Mouse (Mus musculus) bone marrow macrophage, adult 2 months (primary cell): ENCODE measurements at regions not wholly inside any gene's neighbourhood (a gene's known extent, or its start where the extent isn't known, plus 50 kb on each side); places are given as distances from the start of the nearest gene placed in this dataset.

Experiments used
- H3K27ac ChIP-seq: 2 replicates; pipeline ENCODE4 v1.5.1; 2012; ENCODE audit warnings: low read depth, low read length; ENCODE audit not compliant: insufficient read depth
- H3K4me1 ChIP-seq: 2 replicates; pipeline ENCODE4 v1.6.1; 2012; ENCODE audit warnings: low read length; ENCODE audit not compliant: control insufficient read depth, insufficient read depth
- H3K4me3 ChIP-seq: 2 replicates; pipeline ENCODE4 v1.5.1; 2012; ENCODE audit warnings: mild to moderate bottlenecking, low read length, moderate library complexity; ENCODE audit not compliant: insufficient read depth
- CTCF ChIP-seq: IDR thresholded peaks from 2 replicates; pipeline ENCODE4 v1.5.1; 2012; ENCODE audit warnings: low read depth, mild to moderate bottlenecking, low read length, moderate library complexity
- POLR2A ChIP-seq: IDR thresholded peaks from 2 replicates; pipeline ENCODE4 v1.6.1; 2012; ENCODE audit warnings: mild to moderate bottlenecking, low read depth, low read length, borderline replicate concordance

- Histone ChIP-seq H3K4me3 (no peak overlapping the region), H3K4me1 (no peaks in the 10 kb centered on the region), H3K27ac (no peak overlapping the region)
- TF ChIP-seq POLR2A (no peak), CTCF (no peak)
These were observed 128.5 kb upstream of the Chl1 start for GRCm38 (mm10) chr6:103381930-103382329.

DNA sequence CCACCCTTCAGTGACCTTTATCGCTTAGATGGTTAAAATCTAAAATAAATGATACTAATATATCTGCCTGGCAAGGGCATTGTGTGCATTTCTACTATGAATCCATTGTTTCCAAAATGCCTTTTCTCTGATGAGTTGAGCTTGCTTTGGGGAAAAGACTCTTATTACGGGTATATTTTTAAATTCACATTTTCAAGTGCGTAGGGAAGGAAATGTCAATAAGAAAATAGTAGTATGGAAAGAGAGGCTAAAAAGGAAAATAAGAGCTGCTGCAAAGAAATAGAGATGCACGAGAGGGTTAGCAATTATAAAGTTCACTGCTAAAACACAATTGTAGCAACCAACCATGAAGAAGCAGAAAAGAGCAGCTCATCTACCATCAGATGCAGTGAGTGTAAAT, 123.8 kb upstream of the Chl1 start:
- Histone ChIP-seq H3K27ac (no peak overlapping the region), H3K4me1 (no peaks in the 10 kb centered on the region), H3K4me3 (no peak overlapping the region)
- TF ChIP-seq POLR2A (no peak), CTCF (no peak)

DNA sequence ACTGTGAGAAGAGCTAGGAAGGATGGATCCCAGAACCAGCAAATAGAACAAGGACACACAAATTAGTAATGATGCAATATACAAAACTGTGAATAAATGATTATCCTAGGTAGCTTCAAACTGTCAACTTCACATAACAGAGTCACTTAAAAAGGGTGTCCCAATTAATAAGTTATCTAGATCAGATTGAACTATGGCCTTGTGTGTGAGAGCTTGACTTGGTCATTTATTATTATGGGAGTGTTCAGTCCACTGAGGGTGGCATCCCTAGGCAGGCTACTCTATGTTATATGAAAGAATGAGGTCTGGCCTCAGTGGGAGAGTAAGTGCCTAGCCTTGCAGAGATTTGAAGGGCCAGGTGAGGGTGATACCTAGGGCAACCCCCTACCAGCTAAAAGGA, 104.4 kb upstream of the Chl1 start:
- Histone ChIP-seq H3K4me3 (no peak overlapping the region), H3K27ac (no peak overlapping the region), H3K4me1 (no peaks in the 10 kb centered on the region)
- TF ChIP-seq CTCF (no peak), POLR2A (no peak)

DNA sequence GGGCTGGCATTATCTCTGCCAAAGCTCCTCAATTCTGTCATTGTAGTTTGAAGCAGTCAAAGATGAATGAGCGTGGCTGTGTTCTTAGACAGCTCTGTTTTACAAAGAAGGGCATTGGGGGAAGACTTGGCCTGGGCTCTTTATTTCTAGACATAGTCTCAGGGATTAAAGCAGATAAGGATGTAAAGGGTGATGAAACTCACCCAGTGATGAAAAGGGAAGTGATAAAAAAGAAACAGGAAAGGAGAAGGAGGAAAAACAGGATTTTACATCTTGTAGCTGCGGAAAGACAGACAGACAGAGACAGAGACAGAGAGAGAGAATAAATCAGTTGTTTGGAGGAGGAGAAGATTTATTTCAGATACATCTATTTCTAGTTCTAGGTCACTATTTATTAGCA, 95.5 kb upstream of the Chl1 start:
- no peak overlapping the region for H3K4me3 ChIP-seq
- no peak overlapping the region for H3K27ac ChIP-seq
- no peaks in the 10 kb centered on the region for H3K4me1 ChIP-seq
- TF ChIP-seq CTCF (no peak), POLR2A (no peak)

DNA sequence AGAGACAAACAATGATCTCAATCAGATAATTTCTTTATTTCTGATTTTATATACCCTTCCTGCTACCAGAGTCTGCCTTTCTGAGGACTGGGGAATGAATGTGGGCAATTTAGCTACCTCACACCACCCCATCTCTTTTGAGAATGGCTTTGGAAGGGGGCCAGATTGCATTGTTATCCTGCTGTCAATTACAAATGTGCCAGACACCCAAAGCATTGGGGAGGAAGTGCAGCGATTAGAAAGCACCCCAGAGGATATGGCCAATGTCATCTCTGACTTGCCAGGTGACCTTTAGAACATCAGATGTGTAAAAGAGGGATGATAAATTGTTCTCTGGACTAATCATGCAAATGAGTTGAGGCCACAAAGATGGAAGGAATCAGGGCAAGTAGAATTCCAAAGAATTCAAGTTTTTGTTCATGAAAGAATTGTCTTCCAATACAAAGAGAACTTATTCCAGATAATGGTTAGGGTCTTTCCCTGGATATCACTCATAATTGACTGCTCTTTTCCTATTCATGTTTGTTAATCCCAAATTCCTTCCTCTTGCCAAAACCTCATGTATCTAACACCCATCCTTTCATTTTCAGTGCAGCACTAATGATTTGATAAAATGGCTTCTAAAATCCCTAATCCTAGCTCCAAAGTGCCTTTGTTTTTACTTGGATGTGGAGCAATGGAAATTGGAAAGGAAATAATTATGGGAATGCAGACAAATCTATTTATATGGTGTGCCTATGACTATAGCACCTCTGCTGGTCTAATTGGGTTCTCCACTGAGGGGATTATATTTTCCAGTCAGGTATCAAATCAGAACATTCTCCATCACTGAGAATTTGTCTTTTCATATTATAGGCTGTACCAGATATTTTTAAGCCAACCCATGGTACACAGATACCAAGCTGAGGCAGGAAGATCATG, 89.1 kb upstream of the Chl1 start:
- H3K4me3 ChIP-seq: no peak overlapping the region
- H3K4me1 ChIP-seq: no peaks in the 10 kb centered on the region
- H3K27ac ChIP-seq: no peak overlapping the region
- TF ChIP-seq CTCF (no peak), POLR2A (no peak)

DNA sequence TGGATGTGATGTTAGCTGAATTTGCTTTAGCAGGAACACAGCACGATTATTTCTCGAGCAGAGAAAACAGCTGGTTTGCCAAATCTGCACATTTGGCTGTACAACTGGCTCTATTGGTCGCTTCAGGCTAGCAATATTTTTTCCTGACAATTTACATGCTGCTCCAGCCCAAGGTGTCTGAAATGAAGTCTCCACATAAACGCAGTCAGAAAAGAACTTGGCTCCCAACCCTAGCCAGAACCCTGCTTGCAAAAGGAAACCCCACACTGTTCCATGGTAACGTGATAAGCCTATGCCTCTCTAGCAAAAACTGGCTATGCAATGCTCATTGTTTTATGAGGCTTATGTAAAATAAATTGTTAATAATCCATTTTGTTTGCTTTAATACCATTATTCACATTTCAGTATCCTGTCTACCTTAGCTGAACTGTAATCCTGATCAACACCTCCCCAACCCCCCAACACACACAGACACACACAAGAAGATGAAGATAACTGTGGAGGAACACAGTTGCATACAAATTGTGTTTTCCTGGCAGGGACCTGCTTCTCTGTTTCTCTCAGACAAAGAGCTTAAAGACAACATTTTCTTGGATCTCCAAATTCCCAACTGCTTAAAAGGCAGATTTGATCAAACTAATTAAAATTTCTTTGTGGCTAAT, 79.3 kb upstream of the Chl1 start:
- no peak overlapping the region for H3K27ac ChIP-seq
- no peaks in the 10 kb centered on the region for H3K4me1 ChIP-seq
- no peak overlapping the region for H3K4me3 ChIP-seq
- TF ChIP-seq CTCF (no peak), POLR2A (no peak)

- H3K27ac ChIP-seq: no peak overlapping the region
- no peaks in the 10 kb centered on the region for H3K4me1 ChIP-seq
- TF ChIP-seq POLR2A: no peak
- no peak for TF ChIP-seq CTCF
- H3K4me3 ChIP-seq: no peak overlapping the region
These were observed 78.8 kb upstream of the Chl1 start for GRCm38 (mm10) chr6:103431595-103431957.
